Mouse (Mus musculus) layer of hippocampus, adult 8-10 months (tissue): Measurements from ENCODE around the gene Pum1. TPM values are rescaled to one million over a fixed set of nuclear protein-coding genes. Genes with fewer than 3 reads are reported as not detected.

Experiments used
- DNase-seq, 2 experiments: peaks; one replicate each; pipeline ENCODE4 v3.0.0; 2022; ENCODE audit warnings: low spot score in 2 of 2
- total RNA-seq, 4 experiments: library from RNA; stranded (reverse); gene quantifications; 2 replicates each; pipeline ENCODE4 v1.2.4; 2022

Pum1 gene
- total RNA-seq, 4 experiments from 2014 or later: 106 to 122 (median 113) TPM

- no peak for DNase-seq
These were observed 150.8 kb downstream of the Pum1 start for GRCm38 (mm10) chr4:130813958-130814357.

GRCm38 (mm10) chr4:130814742-130815330 is 151.7 kb downstream of the Pum1 start:
- DNase-seq: no peak

GRCm38 (mm10) chr4:130815860-130816259 is 152.7 kb downstream of the Pum1 start:
- DNase-seq: no peak

DNA sequence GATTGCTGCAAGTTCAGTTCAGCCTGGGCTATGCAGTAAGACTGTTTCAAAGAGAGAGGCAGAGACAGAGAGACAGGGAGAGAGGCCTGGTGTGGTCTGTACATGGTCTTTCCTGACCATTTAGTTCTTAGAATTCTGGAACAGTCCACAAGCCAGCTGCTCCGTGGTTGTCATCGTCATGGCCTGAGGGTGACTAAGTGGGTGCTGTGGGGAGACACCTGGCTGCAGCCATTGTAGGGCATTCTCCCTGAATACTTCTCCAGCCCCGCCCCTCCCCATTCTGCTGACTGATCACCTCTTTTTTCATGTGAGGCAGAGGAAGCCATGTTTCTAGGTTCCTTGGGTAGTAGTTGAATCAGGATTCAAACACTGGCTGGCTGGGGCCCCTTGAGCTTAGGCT is 156.7 kb downstream of the Pum1 start:
- no peak for DNase-seq

DNA sequence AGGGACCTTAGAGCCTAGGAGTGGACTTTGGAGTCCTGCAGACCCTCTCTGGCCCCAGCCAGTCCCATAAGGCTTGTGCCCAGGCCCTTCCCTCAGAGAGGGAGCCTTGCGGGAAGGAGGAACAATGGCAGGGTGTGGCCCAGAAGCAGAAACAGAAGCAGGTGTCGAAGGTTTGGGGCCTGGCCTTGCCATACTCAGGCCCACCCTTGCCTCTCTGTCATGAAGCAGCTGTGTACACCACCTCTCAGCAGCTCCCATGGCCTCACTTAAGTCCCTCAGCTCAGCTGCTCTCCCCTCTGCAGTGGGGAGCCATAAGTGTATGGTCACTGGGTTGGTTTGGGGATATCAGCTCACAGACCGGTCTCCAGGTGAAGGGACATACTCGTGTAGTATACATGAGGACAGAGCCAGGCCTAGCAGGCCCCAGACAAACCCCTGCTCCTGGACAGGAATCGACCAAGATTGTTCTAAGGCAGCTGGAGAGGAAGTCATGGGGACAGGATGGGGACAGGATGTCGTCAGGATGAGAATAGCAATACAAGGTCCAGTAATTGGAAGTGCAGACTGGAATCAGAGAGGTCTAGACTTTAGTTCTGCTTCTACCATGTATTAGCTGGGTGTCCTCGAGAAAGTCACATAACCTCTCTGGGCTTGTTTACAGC is 157.6 kb downstream of the Pum1 start:
- DNase-seq: no peak

GRCm38 (mm10) chr4:130828851-130829673 is 165.9 kb downstream of the Pum1 start:
- DNase-seq: no peak

Other genes starting within 250 kb of the Pum1 start
- 10 to 100 TPM; 27.0 to 39.6 (median 34.6) TPM for gene Nkain1, start 89.1 kb upstream of the Pum1 start, total RNA-seq
- 100 to 1,000 TPM; 146 to 169 (median 150) TPM for gene Sdc3, start 129.2 kb downstream of the Pum1 start, total RNA-seq
- gene Laptm5, start 249.8 kb downstream of the Pum1 start, total RNA-seq: 100 to 1,000 TPM in 2 of 4 experiments, 10 to 100 TPM in 2; 31.4 to 224 (median 109) TPM